Mouse (Mus musculus): ENCODE data around the gene Cd36. TPM values are rescaled to one million over a fixed set of nuclear protein-coding genes. Genes with fewer than 3 reads are reported as not detected.

Cd36 gene
- polyA plus RNA-seq, 1 experiment, result 0.05 TPM

- no peak for TF ChIP-seq GATA1 (IDR thresholded peaks at IDR 0.05; ENCODE audit: low read length)
Observed at GRCm38 (mm10) chr5:17746520-17746919, 142.1 kb downstream of the Cd36 start.

DNA sequence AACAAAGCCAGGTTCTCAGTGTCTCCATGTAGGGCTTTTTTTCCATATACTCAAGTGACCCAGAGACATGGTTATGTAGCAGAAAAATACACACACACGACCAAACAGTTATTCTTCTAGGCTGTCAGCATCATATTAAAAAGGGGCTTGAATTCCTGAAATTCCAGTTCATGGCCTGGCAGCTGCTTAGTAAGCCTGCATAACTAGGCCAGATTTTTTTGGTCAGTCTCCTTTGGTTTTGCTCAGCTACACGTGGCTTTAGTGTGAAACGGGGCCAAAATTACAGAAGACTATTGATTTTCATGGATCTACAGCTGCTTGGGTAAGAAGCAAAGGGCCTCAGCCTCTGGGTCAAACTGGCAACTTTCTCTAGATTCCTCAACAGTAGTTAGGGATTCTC lies 148.8 kb downstream of the Cd36 start:
- TF ChIP-seq GATA1 (IDR thresholded peaks at IDR 0.05; ENCODE audit: low read length), result no peak

Other genes starting within 250 kb of the Cd36 start
- not detected in 2 replicates for gene Gnat3, start 73.7 kb upstream of the Cd36 start, polyA plus RNA-seq (2012)